Mouse (Mus musculus) myocyte (in vitro differentiated cells): ENCODE measurements at regions not wholly inside any gene's neighbourhood (a gene's known extent, or its start where the extent isn't known, plus 50 kb on each side); places are given as distances from the start of the nearest gene placed in this dataset.

ENCODE experiments used
- CEBPB ChIP-seq: IDR thresholded peaks from 2 replicates; pipeline ENCODE4 v1.6.1; 2011; ENCODE audit warnings: mild to moderate bottlenecking, moderate library complexity; ENCODE audit not compliant: poor library complexity, insufficient read depth, severe bottlenecking
- E2F4 ChIP-seq: IDR thresholded peaks from one replicate; pipeline ENCODE4 v1.6.1; 2011; ENCODE audit warnings: mild to moderate bottlenecking, control low read depth, moderate library complexity; ENCODE audit not compliant: insufficient read depth
- MAX ChIP-seq: IDR thresholded peaks from one replicate; pipeline ENCODE4 v1.6.1; 2011; ENCODE audit warnings: low read depth, mild to moderate bottlenecking, control low read depth
- MYOD1 ChIP-seq, 3 experiments: IDR thresholded peaks; one replicate each; pipeline ENCODE4 v1.6.1; 2011; ENCODE audit warnings: control low read depth in 2 of 3, low read depth in 2 of 3, mild to moderate bottlenecking in 2 of 3, moderate library complexity in 1 of 3; ENCODE audit not compliant: insufficient read length in 2 of 3, control insufficient read depth in 1 of 3
- MYOG ChIP-seq, 3 experiments: IDR thresholded peaks; one replicate each; pipeline ENCODE4 v1.6.1; 2011; ENCODE audit warnings: control low read depth in 2 of 3, low read depth in 2 of 3, mild to moderate bottlenecking in 2 of 3; ENCODE audit not compliant: insufficient read length in 2 of 3, control insufficient read depth in 1 of 3, insufficient read depth in 1 of 3
- POLR2A ChIP-seq: IDR thresholded peaks from one replicate; pipeline ENCODE4 v1.6.1; 2011; ENCODE audit warnings: low read depth, mild to moderate bottlenecking, control low read depth, moderate library complexity; ENCODE audit not compliant: insufficient read length
- POLR2AphosphoS2 ChIP-seq: IDR thresholded peaks from one replicate; pipeline ENCODE4 v1.6.1; 2011; ENCODE audit warnings: low read depth, control low read depth; ENCODE audit not compliant: insufficient read length
- SRF ChIP-seq: IDR thresholded peaks from one replicate; pipeline ENCODE4 v1.6.1; 2011; ENCODE audit warnings: low read depth; ENCODE audit not compliant: control insufficient read depth, insufficient read length
- TCF12 ChIP-seq: IDR thresholded peaks from one replicate; pipeline ENCODE4 v1.6.1; 2011; ENCODE audit warnings: mild to moderate bottlenecking, control low read depth; ENCODE audit not compliant: poor library complexity, insufficient read depth, severe bottlenecking
- USF1 ChIP-seq: IDR thresholded peaks from one replicate; pipeline ENCODE4 v1.6.1; 2011; ENCODE audit warnings: low read depth, mild to moderate bottlenecking, control low read depth, moderate library complexity

- no peak for TF ChIP-seq MYOG (IDR thresholded peaks at IDR 0.05; ENCODE audit: control insufficient read depth in 1 of 3, insufficient read depth in 1 of 3, insufficient read length in 2 of 3, low read depth in 2 of 3)
- no peak for TF ChIP-seq MAX
- TF ChIP-seq POLR2AphosphoS2 = no peak
- no peak for TF ChIP-seq E2F4
- TF ChIP-seq POLR2A = no peak
- TF ChIP-seq MYOD1 (IDR thresholded peaks at IDR 0.05; ENCODE audit: control insufficient read depth in 1 of 3, insufficient read length in 2 of 3, low read depth in 2 of 3) = no peak
- TF ChIP-seq TCF12 = no peak
- TF ChIP-seq USF1 = no peak
- TF ChIP-seq CEBPB = no peak
- TF ChIP-seq SRF = no peak
These were observed 186.5 kb downstream of the Tle3 start for GRCm38 (mm10) chr9:61558621-61559020.
